Mouse (Mus musculus): ENCODE results near the gene 2310034G01Rik. TPM values are rescaled to one million over a fixed set of nuclear protein-coding genes. Genes with fewer than 3 reads are reported as not detected.

2310034G01Rik gene
- polyA plus RNA-seq, 1 experiment = 3.4 TPM

- TF ChIP-seq POLR2A (IDR thresholded peaks at IDR 0.05; ENCODE audit: low read depth, low read length) (no peak), CTCF (IDR thresholded peaks at IDR 0.05; ENCODE audit: extremely low read depth, insufficient read length, insufficient replicate concordance, low read depth, low read length) (no peak)
- no peaks in the 10 kb centered on the region for H3K27me3 ChIP-seq (ENCODE audit: control insufficient read depth, insufficient read depth, low read length)
- H3K4me1 ChIP-seq (ENCODE audit: control insufficient read depth, insufficient read depth, insufficient read length, low read length) = peaks cover 8% of the 10 kb centered on the region
- peaks cover 2% of the 10 kb centered on the region; the same call in 1 of the 2 replicates for H3K36me3 ChIP-seq (ENCODE audit: control insufficient read depth, insufficient read depth, low read length)
- no peak overlapping the region for H3K4me3 ChIP-seq (ENCODE audit: low read depth, low read length)
- no peak overlapping the region for H3K27ac ChIP-seq (ENCODE audit: insufficient read depth, low read depth, low read length)
- WGBS = 7% methylated on average over 8 of the region's 8 CpGs
Measured at GRCm38 (mm10) chr19:46396109-46396508, 46.0 kb upstream of the 2310034G01Rik start.

GRCm38 (mm10) chr19:46395109-46396009 is 45.3 kb upstream of the 2310034G01Rik start, which contains the start of gene Actr1a:
Actr1a (minus strand) TSS chr19:46395748.
- Histone ChIP-seq H3K27me3 (ENCODE audit: control insufficient read depth, insufficient read depth, low read length) (no peaks in the 10 kb centered on the region), H3K4me3 (ENCODE audit: low read depth, low read length) (peak within 1 kb of the TSS; percentile 76), H3K4me1 (ENCODE audit: control insufficient read depth, insufficient read depth, insufficient read length, low read length) (peaks cover 8% of the 10 kb centered on the region), H3K36me3 (ENCODE audit: control insufficient read depth, insufficient read depth, low read length) (peaks cover 2% of the 10 kb centered on the region; the same call in 1 of the 2 replicates), H3K27ac (ENCODE audit: insufficient read depth, low read depth, low read length) (peak within 1 kb of the TSS; percentile 74)
- under 1% methylated on average over 51 of the region's 51 CpGs for WGBS
- no peak for TF ChIP-seq CTCF (IDR thresholded peaks at IDR 0.05; ENCODE audit: extremely low read depth, insufficient read length, insufficient replicate concordance, low read depth, low read length)
- peak; percentile 86 for TF ChIP-seq POLR2A (IDR thresholded peaks at IDR 0.05; ENCODE audit: low read depth, low read length)

GRCm38 (mm10) chr19:46394712-46395108 is 44.6 kb upstream of the 2310034G01Rik start:
- H3K36me3 ChIP-seq (ENCODE audit: control insufficient read depth, insufficient read depth, low read length) = peaks cover 2% of the 10 kb centered on the region; the same call in 1 of the 2 replicates
- H3K27me3 ChIP-seq (ENCODE audit: control insufficient read depth, insufficient read depth, low read length) = no peaks in the 10 kb centered on the region
- WGBS = under 1% methylated on average over 10 of the region's 10 CpGs
- peak overlapping the region; percentile 76 for H3K4me3 ChIP-seq (ENCODE audit: low read depth, low read length)
- TF ChIP-seq POLR2A (IDR thresholded peaks at IDR 0.05; ENCODE audit: low read depth, low read length) (no peak), CTCF (IDR thresholded peaks at IDR 0.05; ENCODE audit: extremely low read depth, insufficient read length, insufficient replicate concordance, low read depth, low read length) (no peak)
- H3K4me1 ChIP-seq (ENCODE audit: control insufficient read depth, insufficient read depth, insufficient read length, low read length) = peaks cover 8% of the 10 kb centered on the region
- peak overlapping the region; percentile 72 for H3K27ac ChIP-seq (ENCODE audit: insufficient read depth, low read depth, low read length)

GRCm38 (mm10) chr19:46392018-46392417 is 41.9 kb upstream of the 2310034G01Rik start:
- peaks cover 8% of the 10 kb centered on the region for H3K36me3 ChIP-seq (ENCODE audit: control insufficient read depth, insufficient read depth, low read length)
- peaks cover 8% of the 10 kb centered on the region for H3K4me1 ChIP-seq (ENCODE audit: control insufficient read depth, insufficient read depth, insufficient read length, low read length)
- WGBS = 10% methylated on average over 4 of the region's 4 CpGs
- no peaks in the 10 kb centered on the region for H3K27me3 ChIP-seq (ENCODE audit: control insufficient read depth, insufficient read depth, low read length)
- no peak overlapping the region for H3K27ac ChIP-seq (ENCODE audit: insufficient read depth, low read depth, low read length)
- no peak overlapping the region for H3K4me3 ChIP-seq (ENCODE audit: low read depth, low read length)
- TF ChIP-seq POLR2A (IDR thresholded peaks at IDR 0.05; ENCODE audit: low read depth, low read length) (no peak), CTCF (IDR thresholded peaks at IDR 0.05; ENCODE audit: extremely low read depth, insufficient read length, insufficient replicate concordance, low read depth, low read length) (peak; percentile 63; the same call in 1 of the 2 replicates)

- Histone ChIP-seq H3K4me1 (ENCODE audit: control insufficient read depth, insufficient read depth, insufficient read length, low read length) (peaks cover 8% of the 10 kb centered on the region), H3K36me3 (ENCODE audit: control insufficient read depth, insufficient read depth, low read length) (peaks cover 20% of the 10 kb centered on the region), H3K4me3 (ENCODE audit: low read depth, low read length) (no peak overlapping the region), H3K27me3 (ENCODE audit: control insufficient read depth, insufficient read depth, low read length) (no peaks in the 10 kb centered on the region), H3K27ac (ENCODE audit: insufficient read depth, low read depth, low read length) (no peak overlapping the region)
- WGBS = 89% methylated on average over 5 of the region's 5 CpGs
- TF ChIP-seq POLR2A (IDR thresholded peaks at IDR 0.05; ENCODE audit: low read depth, low read length) (no peak), CTCF (IDR thresholded peaks at IDR 0.05; ENCODE audit: extremely low read depth, insufficient read length, insufficient replicate concordance, low read depth, low read length) (peak; percentile 49; the same call in 1 of the 2 replicates)
Measured at GRCm38 (mm10) chr19:46389872-46390271, 39.8 kb upstream of the 2310034G01Rik start.

GRCm38 (mm10) chr19:46382275-46382674 is 32.2 kb upstream of the 2310034G01Rik start:
- TF ChIP-seq CTCF (IDR thresholded peaks at IDR 0.05; ENCODE audit: extremely low read depth, insufficient read length, insufficient replicate concordance, low read depth, low read length) (no peak), POLR2A (IDR thresholded peaks at IDR 0.05; ENCODE audit: low read depth, low read length) (no peak)
- peaks cover 85% of the 10 kb centered on the region for H3K36me3 ChIP-seq (ENCODE audit: control insufficient read depth, insufficient read depth, low read length)
- H3K27ac ChIP-seq (ENCODE audit: insufficient read depth, low read depth, low read length) = no peak overlapping the region
- 89% methylated on average over 9 of the region's 9 CpGs for WGBS
- no peaks in the 10 kb centered on the region for H3K27me3 ChIP-seq (ENCODE audit: control insufficient read depth, insufficient read depth, low read length)
- no peaks in the 10 kb centered on the region for H3K4me1 ChIP-seq (ENCODE audit: control insufficient read depth, insufficient read depth, insufficient read length, low read length)
- H3K4me3 ChIP-seq (ENCODE audit: low read depth, low read length) = no peak overlapping the region

- H3K27ac ChIP-seq (ENCODE audit: insufficient read depth, low read depth, low read length) = no peak overlapping the region
- H3K36me3 ChIP-seq (ENCODE audit: control insufficient read depth, insufficient read depth, low read length) = peaks cover 46% of the 10 kb centered on the region
- no peaks in the 10 kb centered on the region for H3K27me3 ChIP-seq (ENCODE audit: control insufficient read depth, insufficient read depth, low read length)
- no peaks in the 10 kb centered on the region for H3K4me1 ChIP-seq (ENCODE audit: control insufficient read depth, insufficient read depth, insufficient read length, low read length)
- TF ChIP-seq CTCF (IDR thresholded peaks at IDR 0.05; ENCODE audit: extremely low read depth, insufficient read length, insufficient replicate concordance, low read depth, low read length) (no peak), POLR2A (IDR thresholded peaks at IDR 0.05; ENCODE audit: low read depth, low read length) (no peak)
- 14% methylated on average over 4 of the region's 4 CpGs for WGBS
- H3K4me3 ChIP-seq (ENCODE audit: low read depth, low read length) = no peak overlapping the region
Measured at GRCm38 (mm10) chr19:46375891-46376290, 25.8 kb upstream of the 2310034G01Rik start.
